Mouse (Mus musculus): ENCODE data around the gene Snx9. TPM values are rescaled to one million over a fixed set of nuclear protein-coding genes. Genes with fewer than 3 reads are reported as not detected.

Snx9 gene
- polyA plus RNA-seq, 1 experiment from 2014 or later = 91.4 TPM

DNA sequence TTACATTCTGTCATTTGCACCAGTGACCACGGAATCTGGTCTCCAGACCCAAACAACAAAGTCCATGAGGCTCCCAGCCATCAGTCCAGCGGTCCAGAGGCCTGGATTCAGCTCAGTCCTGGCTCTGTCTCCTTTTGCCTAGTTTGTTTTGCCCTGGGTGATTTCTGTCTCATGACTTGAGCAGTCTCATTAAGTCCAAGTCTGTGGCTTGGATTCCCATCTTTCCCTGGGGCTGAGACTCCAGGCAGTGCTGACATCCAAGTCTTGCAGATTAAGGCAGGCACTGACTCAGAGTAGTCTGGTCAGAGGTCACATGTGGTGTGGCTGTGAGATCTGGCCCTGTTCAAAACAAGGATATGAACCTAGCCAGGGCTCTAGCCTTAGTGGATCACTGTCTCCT, 35.2 kb upstream of the Snx9 start:
- no peaks in the 10 kb centered on the region for H3K27me3 ChIP-seq (replicated peaks; ENCODE audit: control insufficient read depth, insufficient read depth, low read length)
- 0 out of 2 replicates have a peak, but pooled peaks cover 2% of the 10 kb centered on the region for H3K9me3 ChIP-seq (ENCODE audit: control insufficient read depth)
- H3K27ac ChIP-seq (ENCODE audit: low read depth, low read length) = peak overlapping the region; percentile 69
- no peak overlapping the region for H3K9ac ChIP-seq (ENCODE audit: low read depth, low read length)
- H3K4me3 ChIP-seq (ENCODE audit: low read depth, low read length) = no peak overlapping the region
- H3K4me1 ChIP-seq (replicated peaks; ENCODE audit: control insufficient read depth, insufficient read depth, low read length) = peaks cover 14% of the 10 kb centered on the region
- 57% methylated on average over 2 of the region's 2 CpGs for WGBS
- ATAC-seq = peak; percentile 66
- TF ChIP-seq CTCF (IDR thresholded peaks at IDR 0.05; ENCODE audit: low read depth) = no peak
- no peak overlapping the region for H3K4me2 ChIP-seq (replicated peaks; ENCODE audit: low read depth)
- H3K36me3 ChIP-seq (ENCODE audit: control insufficient read depth, insufficient read depth) = no peaks in the 10 kb centered on the region

GRCm38 (mm10) chr17:5806823-5807222, 34.3 kb upstream of the Snx9 start:
- Histone ChIP-seq H3K36me3 (ENCODE audit: control insufficient read depth, insufficient read depth) (no peaks in the 10 kb centered on the region), H3K4me3 (ENCODE audit: low read depth, low read length) (no peak overlapping the region), H3K9me3 (ENCODE audit: control insufficient read depth) (0 out of 2 replicates have a peak, but pooled peaks cover 2% of the 10 kb centered on the region), H3K27ac (ENCODE audit: low read depth, low read length) (peak overlapping the region; percentile 69; the same call in 1 of the 2 replicates), H3K4me2 (replicated peaks; ENCODE audit: low read depth) (no peak overlapping the region), H3K9ac (ENCODE audit: low read depth, low read length) (no peak overlapping the region), H3K27me3 (replicated peaks; ENCODE audit: control insufficient read depth, insufficient read depth, low read length) (no peaks in the 10 kb centered on the region), H3K4me1 (replicated peaks; ENCODE audit: control insufficient read depth, insufficient read depth, low read length) (peaks cover 11% of the 10 kb centered on the region)
- no peak for ATAC-seq
- TF ChIP-seq CTCF (IDR thresholded peaks at IDR 0.05; ENCODE audit: low read depth) = no peak
- 92% methylated on average over 2 of the region's 2 CpGs for WGBS

DNA sequence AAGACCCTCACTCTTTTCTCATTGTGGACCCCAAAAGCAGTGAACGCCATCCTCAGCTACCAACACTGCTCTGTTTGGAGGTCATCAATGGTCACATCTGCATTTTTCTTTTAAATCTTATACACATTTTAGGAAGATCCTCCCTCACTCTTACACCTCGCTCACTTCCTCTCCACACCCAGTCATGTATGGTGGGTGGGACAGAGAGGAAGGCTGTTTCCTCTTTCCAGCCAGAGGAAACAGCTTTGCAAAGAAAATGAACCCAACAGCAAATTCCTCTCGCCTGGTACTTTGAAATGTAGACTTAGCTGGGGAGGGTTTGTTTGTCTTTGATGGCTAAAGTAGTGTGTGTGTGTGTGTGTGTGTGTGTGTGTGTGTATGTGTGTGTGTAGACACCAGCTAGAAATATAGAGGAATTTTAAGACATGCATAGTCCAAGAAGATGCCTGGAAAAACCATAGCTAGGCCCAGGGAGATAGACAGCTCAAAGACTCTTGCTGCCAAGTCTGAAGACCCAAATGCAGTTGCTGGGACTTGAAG, 33.2 kb upstream of the Snx9 start:
- Histone ChIP-seq H3K36me3 (ENCODE audit: control insufficient read depth, insufficient read depth) (no peaks in the 10 kb centered on the region), H3K4me3 (ENCODE audit: low read depth, low read length) (no peak overlapping the region), H3K4me1 (replicated peaks; ENCODE audit: control insufficient read depth, insufficient read depth, low read length) (peaks cover 8% of the 10 kb centered on the region), H3K9ac (ENCODE audit: low read depth, low read length) (no peak overlapping the region), H3K9me3 (ENCODE audit: control insufficient read depth) (0 out of 2 replicates have a peak, but pooled peaks cover 2% of the 10 kb centered on the region), H3K27ac (ENCODE audit: low read depth, low read length) (no peak overlapping the region), H3K27me3 (replicated peaks; ENCODE audit: control insufficient read depth, insufficient read depth, low read length) (no peaks in the 10 kb centered on the region), H3K4me2 (replicated peaks; ENCODE audit: low read depth) (no peak overlapping the region)
- 55% methylated on average over 3 of the region's 3 CpGs for WGBS
- TF ChIP-seq CTCF (IDR thresholded peaks at IDR 0.05; ENCODE audit: low read depth) = no peak
- ATAC-seq = no peak

DNA sequence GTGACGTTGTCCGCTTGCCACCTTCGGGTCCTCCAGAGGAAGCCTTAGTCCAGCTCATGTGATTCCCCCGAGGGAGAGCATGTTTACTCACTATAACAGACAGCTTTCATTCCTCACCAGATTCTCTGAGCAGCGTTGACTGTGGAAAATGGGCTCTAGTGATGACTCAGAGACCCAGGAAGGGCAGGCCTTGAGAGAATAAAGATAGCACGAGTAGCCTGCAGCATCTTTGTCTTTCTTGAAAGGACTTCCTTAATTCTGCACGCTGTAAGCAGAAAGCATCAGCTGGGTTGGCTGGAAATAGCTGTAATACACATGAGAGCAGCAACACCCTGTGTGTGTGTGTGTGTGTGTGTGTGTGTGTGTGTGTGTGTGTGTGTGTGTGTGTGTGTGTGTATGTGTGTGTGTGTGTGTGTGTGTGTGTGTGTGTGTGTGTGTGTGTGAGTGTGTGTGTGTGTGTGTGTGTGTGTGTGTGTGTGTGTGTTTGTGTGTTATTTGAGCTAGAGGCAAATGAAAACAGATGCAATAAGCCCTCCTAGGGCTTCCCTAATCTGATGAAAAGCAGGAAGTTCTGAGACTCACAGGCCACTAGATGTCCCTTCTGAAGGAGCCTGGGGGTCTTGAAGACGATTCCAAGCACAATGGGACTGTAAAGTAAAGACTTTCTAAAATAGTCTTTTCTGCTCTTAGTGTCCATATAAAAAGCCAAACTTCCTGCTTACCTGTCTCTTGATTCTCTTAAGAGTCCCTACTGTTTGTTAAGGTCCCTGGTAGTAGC, 27.1 kb upstream of the Snx9 start:
- WGBS = 41% methylated on average over 8 of the region's 8 CpGs

GRCm38 (mm10) chr17:5814641-5814920, 26.5 kb upstream of the Snx9 start:
- no peaks in the 10 kb centered on the region for H3K4me1 ChIP-seq (replicated peaks; ENCODE audit: control insufficient read depth, insufficient read depth, low read length)
- no peak overlapping the region for H3K9ac ChIP-seq (ENCODE audit: low read depth, low read length)
- TF ChIP-seq CTCF (IDR thresholded peaks at IDR 0.05; ENCODE audit: low read depth) = no peak
- no peak for ATAC-seq
- no peaks in the 10 kb centered on the region for H3K27me3 ChIP-seq (replicated peaks; ENCODE audit: control insufficient read depth, insufficient read depth, low read length)
- no peak overlapping the region for H3K4me2 ChIP-seq (replicated peaks; ENCODE audit: low read depth)
- 56% methylated on average over 1 of the region's 1 CpGs for WGBS
- no peak overlapping the region for H3K4me3 ChIP-seq (ENCODE audit: low read depth, low read length)
- H3K27ac ChIP-seq (ENCODE audit: low read depth, low read length) = no peak overlapping the region
- no peaks in the 10 kb centered on the region for H3K36me3 ChIP-seq (ENCODE audit: control insufficient read depth, insufficient read depth)
- 0 out of 2 replicates have a peak, but pooled peaks cover 2% of the 10 kb centered on the region for H3K9me3 ChIP-seq (ENCODE audit: control insufficient read depth)

More for the DNA sequence above, 27.1 kb upstream of the Snx9 start:
- TF ChIP-seq CTCF (IDR thresholded peaks at IDR 0.05; ENCODE audit: low read depth) = no peak
- no peak overlapping the region for H3K4me3 ChIP-seq (ENCODE audit: low read depth, low read length)
- 0 out of 2 replicates have a peak, but pooled peaks cover 2% of the 10 kb centered on the region for H3K9me3 ChIP-seq (ENCODE audit: control insufficient read depth)
- no peaks in the 10 kb centered on the region for H3K4me1 ChIP-seq (replicated peaks; ENCODE audit: control insufficient read depth, insufficient read depth, low read length)
- ATAC-seq = no peak
- H3K4me2 ChIP-seq (replicated peaks; ENCODE audit: low read depth) = no peak overlapping the region
- no peaks in the 10 kb centered on the region for H3K36me3 ChIP-seq (ENCODE audit: control insufficient read depth, insufficient read depth)
- H3K27me3 ChIP-seq (replicated peaks; ENCODE audit: control insufficient read depth, insufficient read depth, low read length) = no peaks in the 10 kb centered on the region
- no peak overlapping the region for H3K27ac ChIP-seq (ENCODE audit: low read depth, low read length)
- no peak overlapping the region for H3K9ac ChIP-seq (ENCODE audit: low read depth, low read length)

- Histone ChIP-seq H3K27me3 (replicated peaks; ENCODE audit: control insufficient read depth, insufficient read depth, low read length) (no peaks in the 10 kb centered on the region), H3K27ac (ENCODE audit: low read depth, low read length) (no peak overlapping the region), H3K9ac (ENCODE audit: low read depth, low read length) (no peak overlapping the region), H3K36me3 (ENCODE audit: control insufficient read depth, insufficient read depth) (no peaks in the 10 kb centered on the region), H3K4me1 (replicated peaks; ENCODE audit: control insufficient read depth, insufficient read depth, low read length) (no peaks in the 10 kb centered on the region), H3K4me2 (replicated peaks; ENCODE audit: low read depth) (no peak overlapping the region), H3K4me3 (ENCODE audit: low read depth, low read length) (no peak overlapping the region), H3K9me3 (ENCODE audit: control insufficient read depth) (no peaks in the 10 kb centered on the region)
- no peak for TF ChIP-seq CTCF (IDR thresholded peaks at IDR 0.05; ENCODE audit: low read depth)
- no peak for ATAC-seq
- WGBS = 91% methylated on average over 2 of the region's 2 CpGs
Observed at GRCm38 (mm10) chr17:5817871-5818270, 23.3 kb upstream of the Snx9 start.

Measured in intestine, postnatal 0 days (tissue).